Mouse (Mus musculus) activated CD4-positive, CD25-positive, alpha-beta regulatory T cell, adult 9 weeks (primary cell): ENCODE measurements around the gene Cfdp1. TPM values are rescaled to one million over a fixed set of nuclear protein-coding genes. Genes with fewer than 3 reads are reported as not detected.

Experiments used
- polyA plus RNA-seq: library from polyadenylated mRNA; unstranded; fragments of 100-300 nt; shearing (Covaris generic); gene quantifications from one replicate; pipeline ENCODE4 v1.2.1, GENCODE M21; 2017

Gene Cfdp1
- 108 TPM for polyA plus RNA-seq

GRCm38 (mm10) chr8:111853861-111854501, at the start of gene Cfdp1:
TSS of gene Cfdp1 (minus strand) at chr8:111854291.

GRCm38 (mm10) chr8:111876355-111876948, 22.4 kb upstream of the Cfdp1 start, which contains the start of gene Tmem170:
TSS of gene Tmem170 (minus strand) at chr8:111876750.

GRCm38 (mm10) chr8:111743792-111744696, 110.0 kb downstream of the Cfdp1 start, which contains the start of gene Bcar1:
TSS of gene Bcar1 (minus strand) at chr8:111743809.

Other genes starting within 250 kb of the Cfdp1 start
- 1.5 TPM for gene Ldhd, start 223.9 kb downstream of the Cfdp1 start, polyA plus RNA-seq
- 40.9 TPM for gene Zfp1, start 210.9 kb downstream of the Cfdp1 start, polyA plus RNA-seq
- not detected for gene Ctrb1, start 163.3 kb downstream of the Cfdp1 start, polyA plus RNA-seq
- 0.23 TPM for gene Bcar1, start 110.5 kb downstream of the Cfdp1 start, polyA plus RNA-seq
- gene Tmem170, start 22.5 kb upstream of the Cfdp1 start, polyA plus RNA-seq = 0.88 TPM
- not detected for gene Chst5, start 56.2 kb upstream of the Cfdp1 start, polyA plus RNA-seq
- gene Tmem231, start 79.6 kb upstream of the Cfdp1 start, polyA plus RNA-seq = 2.0 TPM
- gene Gabarapl2, start 86.4 kb upstream of the Cfdp1 start, polyA plus RNA-seq = 338 TPM
- gene Adat1, start 138.0 kb upstream of the Cfdp1 start, polyA plus RNA-seq = 9.4 TPM
- 114 TPM for gene Kars, start 157.0 kb upstream of the Cfdp1 start, polyA plus RNA-seq
- 29.1 TPM for gene Terf2ip, start 157.1 kb upstream of the Cfdp1 start, polyA plus RNA-seq
- 3.2 TPM for gene Gm6793, start 160.7 kb upstream of the Cfdp1 start, polyA plus RNA-seq